Mouse (Mus musculus) embryonic facial prominence, embryonic 14.5 days (tissue): ENCODE measurements around the gene Cers2. TPM values are rescaled to one million over a fixed set of nuclear protein-coding genes. Genes with fewer than 3 reads are reported as not detected.

Experiments
- ATAC-seq: fragments of 200-750 bp; cut with Nextera tagmentation; 2 replicates; pipeline ENCODE4 v1.8.0; 2017; ENCODE audit warnings: low read depth, moderate number of reproducible peaks, moderate TSS enrichment
- DNase-seq: peaks from one replicate; pipeline ENCODE4 v3.0.0-alpha.2; 2015; ENCODE audit warnings: low spot score
- H3K27ac ChIP-seq: fragments of 300-500 bp; sonication (generic); replicated peaks from 2 replicates; pipeline ENCODE4 v1.5.1; 2014; ENCODE audit warnings: low read depth, mild to moderate bottlenecking, low read length, moderate library complexity
- H3K27me3 ChIP-seq: fragments of 300-500 bp; sonication (generic); replicated peaks from 2 replicates; pipeline ENCODE4 v1.6.1; 2014; ENCODE audit warnings: low read length; ENCODE audit not compliant: control insufficient read depth, insufficient read depth
- H3K36me3 ChIP-seq: fragments of 300-500 bp; sonication (generic); 2 replicates; pipeline ENCODE4 v1.6.1; 2014; ENCODE audit warnings: low read length, mixed read lengths; ENCODE audit not compliant: control insufficient read depth, insufficient read depth
- H3K4me1 ChIP-seq: fragments of 300-500 bp; sonication (generic); 2 replicates; pipeline ENCODE4 v1.6.1; 2014; ENCODE audit warnings: antibody characterized with exemption, low read length; ENCODE audit not compliant: control insufficient read depth, insufficient read depth
- H3K4me2 ChIP-seq: fragments of 300-500 bp; sonication (generic); 2 replicates; pipeline ENCODE4 v1.6.1; 2014; ENCODE audit warnings: low read depth, mild to moderate bottlenecking, low read length, moderate library complexity, mixed read lengths
- H3K4me3 ChIP-seq: fragments of 300-500 bp; sonication (generic); 2 replicates; pipeline ENCODE4 v1.5.1; 2014; ENCODE audit warnings: low read depth, mild to moderate bottlenecking, low read length
- H3K9ac ChIP-seq: fragments of 300-500 bp; sonication (generic); 2 replicates; pipeline ENCODE4 v1.6.1; 2014; ENCODE audit warnings: low read depth, mild to moderate bottlenecking, low read length, moderate library complexity, mixed read lengths
- H3K9me3 ChIP-seq: fragments of 300-500 bp; sonication (generic); 2 replicates; pipeline ENCODE4 v1.6.1; 2016; ENCODE audit warnings: low read length; ENCODE audit not compliant: control insufficient read depth
- WGBS: fragments of 180-500 bp; shearing (Covaris S2); extraction: QIAGEN DNeasy Blood & Tissue Kit; methylation state at CpG from one replicate; pipeline ENCODE4 v1.1.7; 2014; 5-methylcytosine and 5-hydroxymethylcytosine counted together
- polyA plus RNA-seq: library from polyadenylated mRNA; unstranded; fragments of >200 nt; fragmentation: Nextera tagmentation; extraction: Ambion mirVana; gene quantifications from 2 replicates; pipeline ENCODE4 v1.2.1, GENCODE M21; 2014

Cers2 gene
- polyA plus RNA-seq, result 133 and 134 TPM in 2 replicates

DNA sequence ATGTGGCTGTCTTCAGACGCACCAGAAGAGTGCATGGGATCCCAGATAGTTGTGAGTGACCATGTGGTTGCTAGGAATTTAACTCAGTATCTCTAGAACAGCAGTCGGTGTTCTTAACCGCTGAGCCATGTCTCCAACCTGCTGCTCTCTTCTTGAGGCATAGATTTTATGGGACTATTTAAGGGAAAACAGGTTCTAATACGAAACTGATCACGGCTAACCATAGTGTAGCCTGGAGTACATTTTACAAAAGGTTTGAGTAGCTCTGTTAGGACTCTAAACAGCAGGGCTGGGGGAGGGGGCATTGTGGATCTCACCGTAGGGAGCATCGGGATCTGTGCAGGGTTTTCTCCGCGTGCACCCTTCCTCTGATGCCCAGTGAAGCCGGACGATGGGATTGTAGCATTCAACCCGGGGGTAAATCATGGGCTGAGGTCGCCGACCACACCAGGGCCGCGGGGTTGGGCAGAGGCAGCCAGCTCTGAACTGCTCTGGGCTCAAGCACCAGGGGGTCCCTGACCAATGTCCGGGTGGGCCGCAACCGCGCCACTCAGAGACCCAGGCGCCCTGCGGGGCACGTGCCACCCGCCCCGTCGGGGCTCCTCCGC lies at the start of gene Cers2:
TSS of gene Cers2 (plus strand) at position 306 of the 608 bp plus-strand sequence.
- WGBS, result 4% methylated on average over 19 of the region's 27 CpGs
- Histone ChIP-seq H3K4me2 (peak within 1 kb of the TSS; percentile 68), H3K9ac (peak within 1 kb of the TSS; percentile 99), H3K9me3 (no peaks in the 10 kb centered on the region), H3K4me1 (peaks cover 12% of the 10 kb centered on the region), H3K27me3 (no peaks in the 10 kb centered on the region), H3K36me3 (peaks cover 10% of the 10 kb centered on the region), H3K27ac (peak within 1 kb of the TSS; percentile 94), H3K4me3 (peak within 1 kb of the TSS; percentile 90)
- DNase-seq (no peak), ATAC-seq (peak; percentile 6; the same call in 1 of the 2 replicates)

GRCm38 (mm10) chr3:95266052-95266451 lies 48.5 kb upstream of the Cers2 start:
- 99% methylated on average over 3 of the region's 3 CpGs for WGBS
- Histone ChIP-seq H3K4me1 (no peaks in the 10 kb centered on the region), H3K27ac (no peak overlapping the region), H3K36me3 (peaks cover 65% of the 10 kb centered on the region), H3K27me3 (no peaks in the 10 kb centered on the region), H3K9ac (no peak overlapping the region), H3K9me3 (no peaks in the 10 kb centered on the region), H3K4me2 (no peak overlapping the region), H3K4me3 (no peak overlapping the region)
- DNase-seq (no peak), ATAC-seq (no peak)

DNA sequence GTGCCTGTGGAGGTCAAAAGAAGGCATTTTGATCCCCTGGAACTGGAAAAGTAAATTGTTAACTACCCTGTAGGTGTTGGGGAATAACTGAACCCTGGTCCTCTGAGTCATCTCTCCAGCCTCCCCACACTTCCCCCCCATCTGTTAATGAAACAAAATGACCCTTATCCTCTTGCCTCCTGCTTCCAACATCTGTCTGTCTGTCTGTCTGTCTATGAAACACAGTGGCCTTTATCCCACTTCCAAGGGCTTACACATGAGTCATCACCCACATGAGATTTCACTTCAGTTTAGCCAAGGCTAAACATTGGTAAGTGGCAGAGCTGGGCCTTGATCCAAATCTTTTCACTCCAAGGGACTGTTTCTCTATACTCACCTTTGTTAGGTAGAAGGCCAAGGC lies 46.7 kb upstream of the Cers2 start:
- ATAC-seq, result no peak
- H3K27me3 ChIP-seq, result no peaks in the 10 kb centered on the region
- no peak overlapping the region for H3K9ac ChIP-seq
- no peak for DNase-seq
- H3K9me3 ChIP-seq, result no peaks in the 10 kb centered on the region
- no peaks in the 10 kb centered on the region for H3K4me1 ChIP-seq
- H3K27ac ChIP-seq, result no peak overlapping the region
- H3K36me3 ChIP-seq, result peaks cover 47% of the 10 kb centered on the region
- H3K4me2 ChIP-seq, result no peak overlapping the region
- no peak overlapping the region for H3K4me3 ChIP-seq

DNA sequence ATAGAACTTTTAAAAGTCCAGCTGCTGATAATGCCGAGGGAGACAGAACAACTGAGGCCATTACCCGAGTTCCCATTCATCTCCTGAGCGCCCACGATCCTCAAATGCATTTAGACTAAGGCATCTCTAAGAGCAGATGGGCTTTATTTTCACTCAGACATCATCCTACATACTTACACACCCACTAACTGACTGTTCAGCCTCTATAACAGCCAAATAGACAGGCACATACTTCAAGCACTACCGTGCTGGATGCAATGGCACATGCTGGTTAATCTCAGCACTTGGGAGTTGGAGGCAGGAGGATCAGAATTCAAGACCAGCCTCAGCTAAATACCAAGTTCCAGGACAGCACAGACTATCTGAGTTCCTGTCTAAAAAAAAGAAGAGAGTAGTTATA lies 44.8 kb upstream of the Cers2 start:
- no peak overlapping the region for H3K27ac ChIP-seq
- H3K36me3 ChIP-seq, result peaks cover 35% of the 10 kb centered on the region
- WGBS, result 85% methylated on average over 5 of the region's 5 CpGs

GRCm38 (mm10) chr3:95270766-95271364 lies 43.7 kb upstream of the Cers2 start:
- ATAC-seq, result no peak
- WGBS, result 79% methylated on average over 12 of the region's 12 CpGs
- no peak overlapping the region for H3K4me3 ChIP-seq

More for the DNA sequence above, 44.8 kb upstream of the Cers2 start:
- no peak overlapping the region for H3K4me3 ChIP-seq
- no peak overlapping the region for H3K9ac ChIP-seq
- H3K9me3 ChIP-seq, result no peaks in the 10 kb centered on the region
- DNase-seq (no peak), ATAC-seq (no peak)
- no peak overlapping the region for H3K4me2 ChIP-seq
- no peaks in the 10 kb centered on the region for H3K27me3 ChIP-seq
- no peaks in the 10 kb centered on the region for H3K4me1 ChIP-seq

DNA sequence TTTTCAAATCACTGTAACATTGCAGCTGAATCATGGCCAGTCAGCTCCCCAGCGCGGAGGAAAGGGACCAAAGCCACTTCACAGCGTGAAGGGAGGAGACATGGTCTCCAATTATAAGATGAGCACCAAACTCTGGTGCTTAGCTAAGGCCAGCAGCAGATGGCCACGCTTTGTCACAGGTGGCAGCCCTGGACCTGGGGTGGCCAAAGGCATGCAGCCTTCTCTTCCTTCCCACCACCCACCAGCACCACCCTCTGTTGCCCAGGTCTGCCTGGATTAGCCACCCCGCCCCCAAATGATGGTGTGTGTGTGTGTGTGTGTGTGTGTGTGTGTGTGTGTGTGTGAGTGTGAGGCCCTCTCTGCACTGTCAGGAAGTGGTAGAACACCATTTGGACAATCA lies 41.1 kb upstream of the Cers2 start:
- 94% methylated on average over 5 of the region's 5 CpGs for WGBS

More at GRCm38 (mm10) chr3:95270766-95271364, 43.7 kb upstream of the Cers2 start:
- Histone ChIP-seq H3K36me3 (peaks cover 26% of the 10 kb centered on the region), H3K9ac (no peak overlapping the region), H3K27ac (no peak overlapping the region), H3K4me1 (no peaks in the 10 kb centered on the region), H3K9me3 (no peaks in the 10 kb centered on the region), H3K27me3 (no peaks in the 10 kb centered on the region), H3K4me2 (no peak overlapping the region)
- no peak for DNase-seq

GRCm38 (mm10) chr3:95274453-95274852 lies 40.1 kb upstream of the Cers2 start:
- no peak for DNase-seq
- H3K9ac ChIP-seq, result no peak overlapping the region
- no peaks in the 10 kb centered on the region for H3K9me3 ChIP-seq
- 0 out of 2 replicates have a peak, but pooled peaks cover 4% of the 10 kb centered on the region for H3K36me3 ChIP-seq
- H3K27ac ChIP-seq, result no peak overlapping the region
- H3K4me1 ChIP-seq, result no peaks in the 10 kb centered on the region
- no peak for ATAC-seq
- H3K27me3 ChIP-seq, result no peaks in the 10 kb centered on the region
- WGBS, result 98% methylated on average over 4 of the region's 4 CpGs
- H3K4me2 ChIP-seq, result no peak overlapping the region
- H3K4me3 ChIP-seq, result no peak overlapping the region

More for the DNA sequence above, 41.1 kb upstream of the Cers2 start:
- Histone ChIP-seq H3K27me3 (no peaks in the 10 kb centered on the region), H3K9me3 (no peaks in the 10 kb centered on the region), H3K27ac (no peak overlapping the region), H3K4me2 (no peak overlapping the region), H3K4me3 (no peak overlapping the region), H3K4me1 (no peaks in the 10 kb centered on the region), H3K36me3 (0 out of 2 replicates have a peak, but pooled peaks cover 4% of the 10 kb centered on the region), H3K9ac (no peak overlapping the region)
- no peak for DNase-seq
- no peak for ATAC-seq

- ATAC-seq (no peak), DNase-seq (no peak)
- Histone ChIP-seq H3K27ac (no peak overlapping the region), H3K36me3 (0 out of 2 replicates have a peak, but pooled peaks cover 4% of the 10 kb centered on the region), H3K27me3 (no peaks in the 10 kb centered on the region), H3K4me2 (no peak overlapping the region), H3K9me3 (no peaks in the 10 kb centered on the region), H3K4me3 (no peak overlapping the region), H3K9ac (no peak overlapping the region), H3K4me1 (no peaks in the 10 kb centered on the region)
- 67% methylated on average over 6 of the region's 6 CpGs for WGBS
These were observed 39.4 kb upstream of the Cers2 start for GRCm38 (mm10) chr3:95275161-95275560.
